Mouse (Mus musculus) right cerebral cortex, postnatal 36 days (tissue): Measurements from ENCODE around the gene Trpv6.

ENCODE experiments used
- DNase-seq, 2 experiments: peaks; one replicate each; pipeline ENCODE4 v3.0.0; 2022; ENCODE audit warnings: low spot score in 2 of 2, mixed read lengths in 1 of 2

Gene Trpv6

DNA sequence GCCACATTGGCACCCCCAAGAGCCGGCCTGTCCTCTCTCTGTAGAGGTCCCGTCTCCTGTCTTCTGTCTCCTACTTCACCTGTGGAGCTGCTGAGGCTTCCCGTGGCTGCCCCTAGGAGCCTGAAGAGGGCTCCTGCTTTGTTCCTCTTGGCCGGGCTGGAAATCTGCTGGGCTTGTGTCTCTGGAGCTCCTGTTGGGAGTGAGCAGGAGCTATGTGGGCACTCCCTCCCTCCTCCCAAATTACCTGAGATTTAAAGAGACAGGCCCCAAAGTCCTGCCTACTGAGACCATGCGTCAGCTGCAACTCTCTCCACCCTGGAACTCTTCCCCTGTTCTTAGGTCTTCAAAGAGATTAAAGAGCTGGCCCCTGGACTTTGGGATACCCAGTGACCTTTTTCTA is at the start of gene Trpv6:
Trpv6 (minus strand) TSS at position 228 of the 400 bp plus-strand sequence.
- DNase-seq = no peak

DNA sequence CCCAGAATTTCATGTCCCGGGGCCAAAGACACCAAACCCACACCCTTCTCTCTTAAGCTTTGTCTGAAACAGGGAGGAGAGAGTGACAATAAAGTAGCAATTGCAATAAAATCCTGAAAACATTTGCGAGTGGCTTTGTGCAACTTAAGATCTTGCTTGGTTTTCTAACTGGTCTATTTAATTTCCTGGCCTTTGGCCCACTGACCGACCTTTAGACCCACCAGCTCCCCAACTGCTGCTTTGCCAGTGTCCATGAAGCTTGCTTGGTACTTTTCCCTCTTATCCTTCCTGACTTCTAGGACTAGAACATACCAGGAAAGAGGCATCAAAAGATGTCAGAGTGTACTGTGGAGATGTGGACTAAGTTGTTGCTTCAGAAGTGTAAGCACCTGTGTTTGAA is 49.4 kb upstream of the Trpv6 start:
- no peak for DNase-seq

- DNase-seq = no peak
These were observed 48.7 kb upstream of the Trpv6 start for GRCm38 (mm10) chr6:41684911-41685310.

DNA sequence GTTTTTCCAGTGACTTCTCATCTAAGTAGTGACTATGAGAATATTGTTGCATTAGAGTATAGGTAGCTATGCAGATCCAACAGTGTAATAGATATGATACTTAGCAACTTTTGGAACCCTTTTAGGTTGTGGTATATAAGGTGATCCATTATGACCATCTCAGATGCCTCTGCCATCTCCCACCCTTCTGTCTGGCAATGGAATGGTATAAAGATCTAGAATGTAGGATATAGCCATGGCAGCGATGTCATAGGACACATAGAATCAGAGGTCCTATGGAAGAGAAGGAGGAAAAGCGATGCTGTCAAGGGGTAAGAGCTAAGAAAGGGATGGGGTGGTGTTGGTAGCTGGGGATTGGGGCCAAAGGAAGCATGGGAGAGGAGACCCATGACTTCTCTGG is 47.9 kb upstream of the Trpv6 start, which contains the start of gene Llcfc1:
Llcfc1 (plus strand) TSS at position 301 of the 400 bp plus-strand sequence.
- DNase-seq = no peak

DNA sequence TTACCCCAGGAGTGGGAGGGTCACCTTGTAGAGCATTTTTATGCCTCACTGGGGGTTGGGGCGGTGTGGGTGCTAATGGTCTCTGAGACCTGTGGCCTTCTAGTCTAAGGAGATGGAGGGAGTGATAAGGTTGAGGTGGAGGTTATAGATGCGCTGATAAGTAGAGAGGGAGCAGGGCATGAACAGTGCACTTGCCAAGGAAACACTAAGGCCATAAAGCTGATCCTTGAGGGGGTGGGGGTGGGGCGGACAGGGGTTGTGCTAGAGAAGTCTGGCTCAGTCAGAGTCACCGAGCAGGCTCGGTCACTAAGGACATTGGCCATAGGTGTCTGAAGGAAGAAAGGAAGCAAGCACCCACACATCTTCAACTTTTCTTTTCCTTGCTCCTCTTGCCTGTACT is 45.5 kb upstream of the Trpv6 start:
- no peak for DNase-seq

DNA sequence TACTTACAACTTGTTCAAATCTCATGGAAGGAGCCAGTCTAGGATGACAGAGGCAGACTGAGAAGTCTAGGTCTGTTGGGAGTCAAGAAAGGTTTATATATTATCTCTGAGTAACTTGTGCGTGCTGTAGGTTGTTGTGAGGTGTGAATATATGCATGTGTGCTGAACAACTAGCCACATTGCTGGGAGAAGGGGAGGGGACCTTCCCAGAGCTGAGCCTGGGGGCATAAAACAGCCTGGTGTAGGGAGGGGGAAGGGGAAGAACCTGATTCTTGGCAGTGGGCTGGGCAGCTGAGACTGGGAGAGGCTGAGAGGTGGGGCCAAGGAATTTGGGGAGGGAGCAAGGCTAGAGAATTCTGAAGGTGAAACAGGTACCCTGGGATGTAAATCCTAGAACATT is 44.5 kb upstream of the Trpv6 start, which contains the start of gene Trpv5:
Trpv5 (minus strand) TSS at position 101 of the 400 bp plus-strand sequence.
- DNase-seq = no peak

GRCm38 (mm10) chr6:41676530-41676929 is 40.3 kb upstream of the Trpv6 start:
- no peak for DNase-seq

DNA sequence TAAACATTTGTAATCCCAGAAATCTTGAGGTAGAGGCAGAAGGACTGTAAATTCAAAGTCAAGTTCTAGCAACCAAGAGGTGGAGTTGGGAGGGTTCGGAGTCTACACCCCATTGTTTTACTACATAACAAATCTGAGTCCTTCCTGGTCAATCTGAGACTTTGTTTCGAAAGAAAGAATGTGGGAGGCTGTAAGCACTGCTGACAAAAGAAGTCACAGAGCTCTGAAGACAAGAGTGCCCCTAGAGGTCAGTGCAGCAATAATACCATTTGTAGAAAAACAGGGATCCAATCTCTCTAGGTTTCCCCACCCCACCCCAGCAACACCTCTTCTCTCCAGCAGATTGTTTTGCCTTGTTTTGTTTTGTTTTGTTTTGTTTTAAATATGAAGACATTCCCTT is 26.1 kb upstream of the Trpv6 start:
- no peak for DNase-seq

DNA sequence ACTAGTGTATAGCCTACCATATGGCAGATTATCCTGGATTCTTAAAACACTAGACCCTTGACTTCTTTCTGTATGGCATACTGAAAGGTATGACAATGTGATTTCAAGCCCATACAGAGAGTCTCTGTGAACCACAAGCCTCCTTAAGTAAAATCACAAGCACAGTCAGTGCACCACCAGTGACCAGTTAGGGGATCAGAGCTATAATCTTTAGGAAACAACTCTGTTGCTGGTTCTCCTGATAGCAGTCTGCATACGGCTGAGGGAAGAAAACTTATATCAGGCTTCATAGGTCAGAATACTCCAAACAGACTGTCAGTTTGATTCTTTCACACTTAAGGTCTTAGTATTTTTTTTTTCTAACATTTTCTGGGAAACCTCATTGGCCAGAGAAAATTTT is 22.3 kb upstream of the Trpv6 start:
- DNase-seq = no peak

DNA sequence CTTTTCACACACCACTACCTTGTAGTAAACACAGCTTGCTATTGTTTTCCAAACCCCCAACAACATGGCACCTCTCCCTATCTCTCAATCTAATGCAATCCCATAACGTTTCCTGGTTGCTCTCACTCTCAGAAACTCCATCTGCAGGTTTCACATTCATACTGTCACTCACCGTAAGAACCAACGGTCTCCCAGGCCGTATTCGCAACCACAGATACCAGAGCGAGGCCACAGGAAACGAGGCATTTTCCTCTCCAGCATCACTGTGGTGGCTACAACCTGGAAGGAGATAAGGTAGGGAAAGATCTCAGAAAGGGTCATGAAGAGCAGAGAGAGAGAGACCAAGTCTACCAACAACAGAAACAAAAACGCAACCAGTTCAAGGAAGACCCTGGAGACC is 18.4 kb upstream of the Trpv6 start:
- no peak for DNase-seq

DNA sequence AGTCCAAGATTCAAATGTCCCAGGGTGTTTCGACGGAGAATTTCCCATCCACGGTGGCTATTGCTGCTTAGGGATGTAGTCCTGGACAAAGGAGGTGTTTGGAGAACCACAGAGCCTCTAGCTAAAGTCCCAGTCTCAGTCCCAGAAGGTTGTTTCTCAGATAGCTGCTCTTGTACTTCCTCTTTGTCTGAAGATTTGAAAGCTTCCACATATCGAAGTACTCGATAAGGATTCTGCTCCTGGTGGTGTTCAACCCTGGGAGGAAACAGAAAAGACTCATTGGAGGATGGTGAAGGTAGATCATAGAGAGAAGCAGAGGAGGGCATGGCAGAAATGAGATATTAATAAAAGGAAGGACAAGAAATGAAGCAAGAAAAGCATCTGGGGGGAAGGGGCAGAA is 17.0 kb upstream of the Trpv6 start:
- no peak for DNase-seq

- DNase-seq = no peak
These were observed 10.5 kb upstream of the Trpv6 start for GRCm38 (mm10) chr6:41646672-41647071.

- DNase-seq = no peak
These were observed 10.0 kb upstream of the Trpv6 start for GRCm38 (mm10) chr6:41646220-41646619.

DNA sequence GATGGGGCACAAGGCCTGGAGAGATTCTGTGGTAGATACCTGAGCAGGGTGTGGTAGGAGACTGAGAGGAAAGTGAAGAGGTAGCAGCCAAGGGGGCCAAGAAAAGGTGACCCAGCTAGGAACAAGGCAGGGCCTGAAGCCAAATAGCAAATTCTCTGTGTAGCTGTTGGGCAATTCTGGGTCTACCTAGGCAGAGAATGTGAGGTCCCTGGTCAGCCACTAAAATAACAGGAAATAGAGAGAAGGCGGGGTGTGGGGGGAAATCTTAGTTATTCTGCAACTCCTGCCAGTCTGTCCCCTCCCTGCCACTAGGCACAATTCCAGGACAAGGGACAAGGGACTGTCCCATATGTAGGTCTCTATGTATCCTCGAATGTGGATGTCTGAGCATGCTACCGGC is 7.0 kb upstream of the Trpv6 start:
- no peak for DNase-seq

GRCm38 (mm10) chr6:41642765-41643164 is 6.6 kb upstream of the Trpv6 start:
- no peak for DNase-seq

GRCm38 (mm10) chr6:41641173-41641866 is 5.1 kb upstream of the Trpv6 start:
- no peak for DNase-seq

DNA sequence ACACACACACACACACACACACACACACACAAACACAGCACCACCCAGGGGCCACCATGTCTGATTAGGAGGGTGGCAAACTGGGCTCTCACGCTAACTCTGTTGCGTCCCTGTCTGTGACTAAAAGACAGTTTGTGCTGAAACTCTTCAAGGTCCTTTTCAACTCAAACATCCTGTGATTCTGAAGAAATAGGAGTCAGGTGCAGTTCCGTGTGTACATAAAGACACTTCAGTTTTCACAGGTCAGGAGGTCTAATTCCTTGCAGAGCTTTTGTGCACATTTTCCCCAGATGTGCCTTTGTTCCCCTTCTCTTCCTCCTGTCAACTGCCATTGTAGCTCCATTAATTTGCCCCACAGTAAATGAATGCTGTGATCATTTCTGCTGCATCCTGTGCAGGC is 4.2 kb upstream of the Trpv6 start:
- no peak for DNase-seq

- DNase-seq = no peak
These were observed 1.8 kb upstream of the Trpv6 start for GRCm38 (mm10) chr6:41637927-41638506.

DNA sequence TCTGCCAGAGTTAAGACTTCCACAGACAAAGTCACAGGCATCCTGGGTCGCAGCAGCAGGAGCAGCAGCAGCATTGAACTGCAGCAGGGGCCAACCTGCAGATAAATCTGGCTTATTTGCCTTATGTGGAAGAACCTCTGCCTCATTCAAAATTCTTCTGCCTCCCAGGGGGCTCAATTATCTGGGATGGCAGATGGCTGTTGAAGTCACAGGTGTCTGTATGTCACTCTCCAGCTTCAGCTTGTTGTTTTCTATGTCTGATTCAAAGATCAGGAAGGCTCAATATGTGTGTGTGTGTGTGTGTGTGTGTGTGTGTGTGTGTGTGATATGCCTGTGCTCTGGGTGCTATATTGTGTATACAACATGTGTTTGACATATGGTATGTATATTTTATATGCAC is 1.2 kb upstream of the Trpv6 start:
- no peak for DNase-seq

GRCm38 (mm10) chr6:41635211-41635610 is 994 bp downstream of the Trpv6 start:
- DNase-seq = no peak

DNA sequence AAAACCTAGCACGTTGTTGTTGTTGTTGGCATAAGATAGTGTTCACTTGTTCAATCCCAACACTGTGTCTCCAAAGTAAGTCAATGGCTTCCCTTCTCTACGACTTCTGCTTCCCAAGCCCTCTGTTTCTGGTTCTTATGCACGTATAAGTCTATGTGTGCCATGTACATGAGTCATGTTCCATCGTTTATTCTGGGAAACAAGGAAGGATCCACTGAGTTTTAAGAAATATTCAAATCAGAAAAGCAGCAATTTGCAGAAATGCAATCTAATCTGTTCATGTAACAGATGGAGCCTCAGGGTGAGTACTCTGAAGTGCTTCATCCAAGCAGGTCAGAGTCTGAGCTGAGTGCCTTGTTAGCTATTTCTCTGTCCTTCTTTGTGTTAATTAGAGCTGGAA is 4.7 kb downstream of the Trpv6 start:
- DNase-seq = no peak

GRCm38 (mm10) chr6:41630791-41631190 is 5.4 kb downstream of the Trpv6 start:
- DNase-seq = no peak

- DNase-seq = no peak
These were observed 8.0 kb downstream of the Trpv6 start for GRCm38 (mm10) chr6:41628180-41628579.

DNA sequence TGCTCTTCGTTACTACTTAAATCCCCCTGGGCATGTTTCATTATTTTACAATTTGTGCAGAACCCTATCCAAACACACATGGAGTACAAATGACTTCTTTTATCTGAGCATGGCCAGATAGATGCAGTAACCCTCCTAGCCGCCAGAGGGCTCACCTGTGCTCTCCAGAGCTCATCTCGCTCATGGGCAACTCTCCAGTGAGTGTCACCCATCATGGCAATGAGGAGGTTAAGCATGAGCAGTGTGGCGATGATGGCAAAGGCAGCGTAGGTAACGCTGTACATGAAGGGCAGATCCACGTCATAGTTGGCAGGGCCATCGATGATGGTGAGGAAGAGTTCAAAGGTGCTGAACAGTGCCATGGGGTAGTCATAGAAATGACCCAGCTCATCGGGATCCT is 13.5 kb downstream of the Trpv6 start:
- DNase-seq = no peak
